Mouse (Mus musculus) liver, postnatal 0 days (tissue): ENCODE results near the gene Usp32.

Experiments
- CTCF ChIP-seq: sonication (generic); IDR thresholded peaks from 2 replicates; pipeline ENCODE4 v1.5.1; 2016; ENCODE audit warnings: antibody characterized with exemption, low read depth
- EP300 ChIP-seq: IDR thresholded peaks from 2 replicates; pipeline ENCODE4 v1.6.1; 2016; ENCODE audit warnings: antibody characterized with exemption, low read depth, mild to moderate bottlenecking

GRCm38 (mm10) chr11:85175941-85176340, 36.0 kb upstream of the Usp32 start:
- no peak for TF ChIP-seq EP300
- TF ChIP-seq CTCF, result no peak
